Mouse (Mus musculus) C2C12 (cell line): ENCODE results near the gene Ptpn21. TPM values are rescaled to one million over a fixed set of nuclear protein-coding genes. Genes with fewer than 3 reads are reported as not detected.

Experiments
- H3K27me3 ChIP-seq: one replicate; pipeline ENCODE4 v1.6.1; 2011; ENCODE audit not compliant: control insufficient read depth, insufficient read depth, insufficient read length
- H3K36me3 ChIP-seq: one replicate; pipeline ENCODE4 v1.6.1; 2011; ENCODE audit not compliant: control insufficient read depth, insufficient read depth
- H3K4me3 ChIP-seq: one replicate; pipeline ENCODE4 v1.5.1; 2011; ENCODE audit warnings: mild to moderate bottlenecking, control low read depth; ENCODE audit not compliant: poor library complexity, insufficient read depth, severe bottlenecking
- H3K79me2 ChIP-seq: one replicate; pipeline ENCODE4 v1.6.1; 2011; ENCODE audit not compliant: control insufficient read depth, insufficient read depth
- H3K79me3 ChIP-seq: one replicate; pipeline ENCODE4 v1.6.1; 2011; ENCODE audit warnings: low read depth, control low read depth
- H3ac ChIP-seq: one replicate; pipeline ENCODE3; 2011; ENCODE audit warnings: low read depth; ENCODE audit not compliant: control insufficient read depth, insufficient read length
- CEBPB ChIP-seq: IDR thresholded peaks from one replicate; pipeline ENCODE4 v1.6.1; 2011; ENCODE audit warnings: low read depth, mild to moderate bottlenecking, control low read depth, moderate library complexity
- CTCF ChIP-seq: IDR thresholded peaks from one replicate; pipeline ENCODE4 v1.5.1; 2011; ENCODE audit not compliant: control insufficient read depth, insufficient read depth, insufficient read length
- FOSL1 ChIP-seq: IDR thresholded peaks from one replicate; pipeline ENCODE4 v1.8.0; 2011; ENCODE audit warnings: mild to moderate bottlenecking, low read length; ENCODE audit not compliant: poor library complexity, insufficient read depth, severe bottlenecking
- MAX ChIP-seq: IDR thresholded peaks from one replicate; pipeline ENCODE4 v1.6.1; 2011; ENCODE audit warnings: mild to moderate bottlenecking, control low read depth
- MYOD1 ChIP-seq: IDR thresholded peaks from one replicate; pipeline ENCODE4 v1.6.1; 2011; ENCODE audit warnings: low read depth; ENCODE audit not compliant: control insufficient read depth, insufficient read length
- MYOG ChIP-seq: IDR thresholded peaks from one replicate; pipeline ENCODE4 v1.6.1; 2011; ENCODE audit not compliant: control insufficient read depth, insufficient read length; ENCODE audit errors: extremely low read depth
- USF1 ChIP-seq: IDR thresholded peaks from one replicate; pipeline ENCODE4 v1.6.1; 2011; ENCODE audit warnings: low read depth, mild to moderate bottlenecking, control low read depth, moderate library complexity
- polyA plus RNA-seq: library from polyadenylated mRNA; unstranded; fragments of >200 nt; fragmentation: generic; extraction: Trizol; gene quantifications from one replicate; pipeline ENCODE4 v1.2.1, GENCODE M21; 2012; ENCODE audit warnings: missing spikeins

Gene Ptpn21
- polyA plus RNA-seq, 1 experiment: 19.9 TPM

DNA sequence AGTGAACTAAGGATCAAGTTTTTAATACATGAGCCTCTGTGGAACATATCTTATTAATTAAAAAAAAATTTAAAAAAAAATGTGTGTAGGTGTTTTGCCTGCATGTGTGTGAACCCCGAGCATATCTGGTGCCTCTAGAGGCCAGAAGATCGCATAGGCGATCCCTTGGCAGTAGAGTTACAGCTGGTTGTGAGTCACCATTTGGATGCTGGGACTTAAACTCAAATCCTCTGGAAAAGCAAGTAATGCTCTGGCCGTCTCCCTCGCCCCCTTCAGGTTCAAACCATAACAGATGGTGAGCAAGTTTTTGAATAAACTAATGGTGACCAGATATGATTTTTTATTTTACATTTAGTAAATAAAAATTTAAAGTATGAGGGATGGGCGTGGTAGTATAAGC lies 20.4 kb upstream of the Ptpn21 start:
- TF ChIP-seq FOSL1 (no peak), MYOG (no peak), CTCF (no peak), CEBPB (no peak), USF1 (no peak), MAX (no peak), MYOD1 (no peak)
- Histone ChIP-seq H3K79me3 (peaks cover 26% of the 10 kb centered on the region), H3K36me3 (peaks cover 94% of the 10 kb centered on the region), H3K79me2 (peaks cover 42% of the 10 kb centered on the region), H3K4me3 (no peak overlapping the region), H3K27me3 (no peaks in the 10 kb centered on the region), H3ac (no peak overlapping the region)

DNA sequence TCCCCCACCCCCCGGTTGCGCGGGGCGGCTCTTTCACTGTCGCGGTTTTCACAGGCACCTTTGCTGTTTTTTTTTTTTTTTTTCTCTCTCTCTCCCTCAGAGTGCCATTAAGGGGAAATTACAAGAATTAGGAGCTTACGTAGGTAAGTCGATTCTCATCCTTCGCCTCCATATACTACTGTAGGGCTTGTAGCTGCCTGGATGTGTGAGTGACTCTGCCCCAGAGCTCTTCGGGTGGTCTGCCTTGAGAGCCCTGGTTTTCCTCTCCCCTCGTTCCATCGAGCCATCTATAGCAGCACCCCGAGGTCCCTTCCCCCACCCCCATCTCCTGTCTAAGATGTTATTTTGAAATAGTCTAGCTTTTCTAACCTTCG lies 10.2 kb upstream of the Ptpn21 start:
- Histone ChIP-seq H3K27me3 (no peaks in the 10 kb centered on the region), H3K79me3 (peaks cover 50% of the 10 kb centered on the region), H3ac (peak overlapping the region; percentile 77), H3K36me3 (peaks cover 12% of the 10 kb centered on the region), H3K4me3 (peak overlapping the region; percentile 60), H3K79me2 (peaks cover 54% of the 10 kb centered on the region)
- TF ChIP-seq CEBPB (no peak), FOSL1 (no peak), MAX (no peak), MYOD1 (no peak), MYOG (no peak), USF1 (no peak), CTCF (no peak)

DNA sequence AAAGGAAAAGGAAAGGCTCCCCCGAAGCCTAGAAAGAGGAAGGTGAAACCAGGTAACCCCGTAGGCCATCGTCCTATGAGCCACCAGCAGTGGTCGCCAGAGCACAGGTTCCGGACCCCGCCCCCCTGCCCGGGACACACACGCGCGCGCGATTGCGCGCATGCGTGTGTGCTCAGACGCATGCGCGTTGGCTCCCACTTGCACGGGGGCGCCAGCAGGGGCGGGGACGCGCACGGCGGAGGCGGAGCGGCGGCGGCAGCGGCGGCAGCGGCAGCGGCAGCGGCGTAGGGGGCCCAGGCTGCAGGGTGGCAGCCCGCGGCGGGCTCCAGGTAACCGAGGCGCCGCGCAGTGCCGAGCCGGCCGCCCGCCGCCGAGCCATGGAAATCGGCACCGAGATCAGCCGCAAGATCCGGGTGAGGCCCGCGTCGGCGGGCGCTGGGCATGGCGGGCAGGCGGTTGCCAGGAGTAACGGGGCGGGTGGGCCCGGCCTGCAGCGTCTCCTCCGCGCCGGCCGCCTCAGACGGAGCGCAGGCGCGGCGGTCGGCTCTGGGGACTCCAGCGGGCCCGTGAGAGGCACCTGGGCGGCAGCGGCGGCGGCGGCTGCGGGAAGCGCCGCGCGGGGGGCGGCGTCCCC lies 9.7 kb upstream of the Ptpn21 start, which contains the start of gene Zc3h14:
Gene Zc3h14 (plus strand): TSS at position 219 of the 634 bp plus-strand sequence.
- H3K36me3 ChIP-seq: peaks cover 12% of the 10 kb centered on the region
- peaks cover 49% of the 10 kb centered on the region for H3K79me2 ChIP-seq
- H3ac ChIP-seq: peak within 1 kb of the TSS; percentile 77
- no peaks in the 10 kb centered on the region for H3K27me3 ChIP-seq
- no peak for TF ChIP-seq MAX
- TF ChIP-seq CTCF: peak; percentile 76
- peak within 1 kb of the TSS; percentile 60 for H3K4me3 ChIP-seq
- peaks cover 46% of the 10 kb centered on the region for H3K79me3 ChIP-seq

DNA sequence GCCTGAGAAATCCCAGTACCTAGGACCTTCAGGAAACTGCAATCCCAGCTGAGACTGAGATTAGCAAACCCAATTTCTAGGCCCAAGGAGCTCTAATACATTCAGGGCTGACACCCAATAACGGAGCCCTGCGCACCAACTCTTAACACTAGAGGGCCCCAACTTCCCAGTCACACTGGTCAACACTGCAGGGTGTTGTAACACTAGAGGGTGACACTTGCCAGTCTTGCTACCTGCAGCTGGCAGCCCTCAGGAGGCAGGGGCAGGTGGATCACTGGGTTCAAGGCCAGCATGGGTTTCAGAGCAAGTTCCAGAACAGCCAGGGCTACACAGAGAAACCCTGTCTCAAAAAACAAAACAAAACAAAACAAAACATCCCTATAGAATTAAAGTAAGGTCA lies 8.9 kb upstream of the Ptpn21 start:
- H3K36me3 ChIP-seq: peaks cover 8% of the 10 kb centered on the region
- peaks cover 39% of the 10 kb centered on the region for H3K79me3 ChIP-seq
- peaks cover 42% of the 10 kb centered on the region for H3K79me2 ChIP-seq
- H3K4me3 ChIP-seq: no peak overlapping the region
- no peak overlapping the region for H3ac ChIP-seq
- TF ChIP-seq FOSL1: no peak
- peak; percentile 85 for TF ChIP-seq CTCF
- H3K27me3 ChIP-seq: no peaks in the 10 kb centered on the region

DNA sequence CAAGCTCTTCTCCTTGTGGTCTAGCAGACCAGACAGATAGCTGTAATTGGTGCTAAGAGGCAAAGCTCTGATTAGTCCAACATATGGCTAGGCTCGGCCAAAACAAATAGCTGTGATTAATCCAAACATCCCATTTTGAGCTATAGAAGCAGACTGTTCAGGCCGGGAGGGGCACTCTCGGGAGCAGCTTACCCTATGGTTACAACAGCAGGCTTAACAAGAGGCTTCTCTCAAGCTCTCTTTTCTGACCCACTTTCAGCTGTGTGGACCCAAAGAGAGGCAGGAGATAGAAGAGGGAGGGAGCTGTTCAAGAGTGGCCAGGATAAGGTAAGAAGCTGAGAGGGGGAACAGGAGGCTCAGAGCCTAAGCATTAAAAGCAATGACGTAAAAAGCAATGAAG lies 8.4 kb upstream of the Ptpn21 start:
- no peaks in the 10 kb centered on the region for H3K27me3 ChIP-seq
- peaks cover 37% of the 10 kb centered on the region for H3K79me2 ChIP-seq
- peaks cover 34% of the 10 kb centered on the region for H3K79me3 ChIP-seq
- TF ChIP-seq MYOG: no peak
- no peak for TF ChIP-seq CEBPB
- TF ChIP-seq CTCF: no peak
- no peak for TF ChIP-seq FOSL1
- TF ChIP-seq MYOD1: no peak
- TF ChIP-seq USF1: no peak
- TF ChIP-seq MAX: no peak
- H3K36me3 ChIP-seq: peaks cover 8% of the 10 kb centered on the region
- no peak overlapping the region for H3ac ChIP-seq
- H3K4me3 ChIP-seq: no peak overlapping the region

DNA sequence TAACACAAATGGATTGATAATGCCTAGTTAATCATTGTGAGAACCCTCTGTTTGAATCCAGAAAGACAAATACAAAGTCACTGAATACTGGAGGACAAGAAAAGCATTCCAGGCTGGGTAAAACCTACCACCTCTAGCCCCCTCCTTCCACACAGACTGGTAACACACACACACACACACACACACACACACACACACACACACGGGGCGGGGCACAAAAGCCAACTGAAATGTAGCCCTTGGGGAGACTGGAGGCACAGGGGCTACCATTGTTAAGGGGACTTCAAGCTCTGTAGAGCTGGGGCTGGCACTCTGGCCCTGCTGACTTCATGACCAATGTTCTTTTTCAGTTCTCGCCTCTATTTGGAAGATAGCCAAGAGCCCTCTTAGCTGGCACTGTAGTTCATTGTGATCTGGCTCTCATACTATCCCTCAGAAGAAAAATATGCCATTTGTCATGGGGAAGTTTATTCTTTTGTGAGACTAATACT lies 3.9 kb upstream of the Ptpn21 start:
- Histone ChIP-seq H3K27me3 (no peaks in the 10 kb centered on the region), H3K79me3 (peaks cover 11% of the 10 kb centered on the region), H3K4me3 (no peak overlapping the region), H3K79me2 (peaks cover 13% of the 10 kb centered on the region), H3K36me3 (no peaks in the 10 kb centered on the region), H3ac (no peak overlapping the region)
- no peak for TF ChIP-seq USF1
- TF ChIP-seq MYOD1: no peak
- no peak for TF ChIP-seq MYOG
- TF ChIP-seq CEBPB: no peak
- TF ChIP-seq MAX: no peak
- no peak for TF ChIP-seq FOSL1
- no peak for TF ChIP-seq CTCF
